8 mouse cellular contexts compared by ENCODE assay signal in genomic region chr10:110455838-110456493, GRCm38 (mm10). TPM values are rescaled to one million over a fixed set of nuclear protein-coding genes. Genes with fewer than 3 reads are reported as not detected.
A peak's percentile ranks its signal among the peaks of the same experiment; 100 is the strongest.
DNase-seq lines count a peak whose midpoint lies in the region; ATAC-seq and TF ChIP-seq lines count a peak whose summit lies in the region.

Gene Nav3 (minus strand): TSS chr10:110456204.

- peaks cover 16% of the 10 kb centered on the region for H3K27me3 ChIP-seq in embryonic facial prominence, embryonic 15.5 days
- peaks cover 10% of the 10 kb centered on the region; the same call in 1 of the 2 replicates for H3K27me3 ChIP-seq in heart, embryonic 11.5 days (ENCODE audit: control insufficient read depth, insufficient read depth, low read length)
- peaks cover 22% of the 10 kb centered on the region for H3K27me3 ChIP-seq in kidney, embryonic 15.5 days
- peaks cover 27% of the 10 kb centered on the region for H3K27me3 ChIP-seq in limb, embryonic 15.5 days
- H3K27me3 ChIP-seq in midbrain, postnatal 0 days (ENCODE audit: insufficient read depth, low read length): no peaks in the 10 kb centered on the region; the same call in 1 of the 2 replicates
- no peaks in the 10 kb centered on the region for H3K27me3 ChIP-seq in testis, adult 2 months (ENCODE audit: control insufficient read depth, insufficient read depth, low read length)

- peak; percentile 22 to 54 for DNase-seq in urinary bladder, adult 18-20 months (ENCODE audit: low spot score in 2 of 2)
- no peak for DNase-seq in urinary bladder, postnatal 10 days (ENCODE audit: low spot score)
- peak; percentile 87 for DNase-seq in midbrain, postnatal 0 days (ENCODE audit: low spot score)

- H3K27ac ChIP-seq in embryonic facial prominence, embryonic 15.5 days (replicated peaks): no peak within 1 kb of the TSS
- no peak within 1 kb of the TSS for H3K27ac ChIP-seq in heart, embryonic 11.5 days (ENCODE audit: low read depth, low read length)
- 0 out of 2 replicates have a peak within 1 kb of the TSS, but pooled peaks have one; percentile 58 for H3K27ac ChIP-seq in kidney, embryonic 15.5 days
- H3K27ac ChIP-seq in limb, embryonic 15.5 days: no peak within 1 kb of the TSS
- H3K27ac ChIP-seq in midbrain, postnatal 0 days (ENCODE audit: low read depth, low read length): peak within 1 kb of the TSS; percentile 89
- no peak within 1 kb of the TSS for H3K27ac ChIP-seq in testis, adult 2 months (ENCODE audit: control insufficient read depth, insufficient read depth, low read depth, low read length)

- H3K4me1 ChIP-seq in embryonic facial prominence, embryonic 15.5 days: peaks cover 8% of the 10 kb centered on the region; the same call in 1 of the 2 replicates
- peaks cover 3% of the 10 kb centered on the region; the same call in 1 of the 2 replicates for H3K4me1 ChIP-seq in heart, embryonic 11.5 days (ENCODE audit: control insufficient read depth, insufficient read depth, low read length)
- H3K4me1 ChIP-seq in kidney, embryonic 15.5 days: peaks cover 10% of the 10 kb centered on the region
- H3K4me1 ChIP-seq in limb, embryonic 15.5 days: peaks cover 9% of the 10 kb centered on the region
- peaks cover 3% of the 10 kb centered on the region for H3K4me1 ChIP-seq in midbrain, postnatal 0 days (ENCODE audit: insufficient read depth, low read length)
- peaks cover 6% of the 10 kb centered on the region for H3K4me1 ChIP-seq in testis, adult 2 months (ENCODE audit: control insufficient read depth, insufficient read depth, low read length)

- TF ChIP-seq CTCF in midbrain, postnatal 0 days (IDR thresholded peaks at IDR 0.05): peak; percentile 70
- TF ChIP-seq CTCF in testis, adult 2 months (IDR thresholded peaks at IDR 0.05; ENCODE audit: control insufficient read depth, insufficient read depth, insufficient replicate concordance, low read depth, low read length): peak; percentile 17; the same call in 1 of the 2 replicates

- H3K9ac ChIP-seq in embryonic facial prominence, embryonic 15.5 days: peak within 1 kb of the TSS; percentile 57
- peak within 1 kb of the TSS; percentile 73 for H3K9ac ChIP-seq in heart, embryonic 11.5 days (ENCODE audit: low read depth, low read length)
- peak within 1 kb of the TSS; percentile 58 for H3K9ac ChIP-seq in kidney, embryonic 15.5 days
- peak within 1 kb of the TSS; percentile 55 for H3K9ac ChIP-seq in limb, embryonic 15.5 days
- H3K9ac ChIP-seq in midbrain, postnatal 0 days (replicated peaks; ENCODE audit: low read length, poor library complexity, severe bottlenecking): peak within 1 kb of the TSS; percentile 68

- peak within 1 kb of the TSS; percentile 97 for H3K4me2 ChIP-seq in embryonic facial prominence, embryonic 15.5 days (replicated peaks)
- peak within 1 kb of the TSS; percentile 93 for H3K4me2 ChIP-seq in heart, embryonic 11.5 days
- peak within 1 kb of the TSS; percentile 97 for H3K4me2 ChIP-seq in kidney, embryonic 15.5 days
- H3K4me2 ChIP-seq in limb, embryonic 15.5 days: peak within 1 kb of the TSS; percentile 92
- peak within 1 kb of the TSS; percentile 69 for H3K4me2 ChIP-seq in midbrain, postnatal 0 days (ENCODE audit: low read depth, low read length, poor library complexity, severe bottlenecking)

- H3K4me3 ChIP-seq in embryonic facial prominence, embryonic 15.5 days (replicated peaks): peak within 1 kb of the TSS; percentile 60
- peak within 1 kb of the TSS; percentile 68 for H3K4me3 ChIP-seq in heart, embryonic 11.5 days (ENCODE audit: low read depth, low read length)
- H3K4me3 ChIP-seq in kidney, embryonic 15.5 days (replicated peaks): peak within 1 kb of the TSS; percentile 70
- H3K4me3 ChIP-seq in limb, embryonic 15.5 days: peak within 1 kb of the TSS; percentile 61
- H3K4me3 ChIP-seq in midbrain, postnatal 0 days (ENCODE audit: low read depth, low read length): peak within 1 kb of the TSS; percentile 80
- H3K4me3 ChIP-seq in testis, adult 2 months (ENCODE audit: control insufficient read depth, low read depth, low read length): peak within 1 kb of the TSS; percentile 78

- ATAC-seq in embryonic facial prominence, embryonic 15.5 days (ENCODE audit: insufficient number of reproducible peaks, low FRiP score, low TSS enrichment, low read depth): peak; percentile 81
- ATAC-seq in heart, embryonic 11.5 days (replicated peaks; ENCODE audit: insufficient number of reproducible peaks, low FRiP score, low TSS enrichment): peak; percentile 78
- peak; percentile 96 for ATAC-seq in kidney, embryonic 15.5 days (replicated peaks; ENCODE audit: low FRiP score)
- ATAC-seq in limb, embryonic 15.5 days (ENCODE audit: insufficient number of reproducible peaks, low FRiP score, low TSS enrichment, low read depth): peak; percentile 83
- ATAC-seq in midbrain, postnatal 0 days (ENCODE audit: low FRiP score): peak; percentile 89

- no peak for TF ChIP-seq POLR2A in testis, adult 2 months (IDR thresholded peaks at IDR 0.05; ENCODE audit: control insufficient read depth, low read depth, low read length)

- H3K36me3 ChIP-seq in embryonic facial prominence, embryonic 15.5 days: no peaks in the 10 kb centered on the region
- H3K36me3 ChIP-seq in heart, embryonic 11.5 days (ENCODE audit: control insufficient read depth, insufficient read depth, low read length): no peaks in the 10 kb centered on the region
- no peaks in the 10 kb centered on the region for H3K36me3 ChIP-seq in kidney, embryonic 15.5 days
- H3K36me3 ChIP-seq in limb, embryonic 15.5 days: no peaks in the 10 kb centered on the region
- H3K36me3 ChIP-seq in midbrain, postnatal 0 days (ENCODE audit: insufficient read depth, low read length): no peaks in the 10 kb centered on the region
- H3K36me3 ChIP-seq in testis, adult 2 months (ENCODE audit: control insufficient read depth, insufficient read depth, low read length): no peaks in the 10 kb centered on the region

- no peaks in the 10 kb centered on the region for H3K9me3 ChIP-seq in embryonic facial prominence, embryonic 15.5 days (replicated peaks)
- H3K9me3 ChIP-seq in heart, embryonic 11.5 days (replicated peaks; ENCODE audit: control insufficient read depth, low read length): no peaks in the 10 kb centered on the region
- H3K9me3 ChIP-seq in kidney, embryonic 15.5 days (replicated peaks): no peaks in the 10 kb centered on the region
- no peaks in the 10 kb centered on the region for H3K9me3 ChIP-seq in limb, embryonic 15.5 days
- no peaks in the 10 kb centered on the region for H3K9me3 ChIP-seq in midbrain, postnatal 0 days (ENCODE audit: low read length)

- under 1% methylated on average over 41 of the region's 50 CpGs for WGBS in embryonic facial prominence, embryonic 15.5 days
- 1% methylated on average over 15 of the region's 50 CpGs for WGBS in heart, embryonic 11.5 days (ENCODE audit: insufficient replicate concordance)
- WGBS in kidney, embryonic 15.5 days: under 1% methylated on average over 40 of the region's 50 CpGs
- under 1% methylated on average over 35 of the region's 50 CpGs for WGBS in limb, embryonic 15.5 days
- under 1% methylated on average over 20 of the region's 50 CpGs for WGBS in midbrain, postnatal 0 days

RNA-seq across cellular contexts. Expression of gene Nav3, which starts in this region (rescaled TPM):
- polyA plus RNA-seq in embryonic facial prominence, embryonic 15.5 days (2015; fragmentation: Nextera tagmentation; extraction: Ambion mirVana): 5.6 and 8.1 TPM in 2 replicates
- polyA plus RNA-seq in heart, embryonic 11.5 days (2014; fragmentation: Nextera tagmentation; extraction: Ambion mirVana): 1.4 and 1.9 TPM in 2 replicates
- 4.6 and 4.8 TPM in 2 replicates for polyA plus RNA-seq in kidney, embryonic 15.5 days (2015; fragmentation: Nextera tagmentation; extraction: Ambion mirVana)
- polyA plus RNA-seq in limb, embryonic 15.5 days (2015; fragmentation: Nextera tagmentation; extraction: Ambion mirVana): 7.8 and 8.8 TPM in 2 replicates
- 102 and 121 TPM in 2 replicates for total RNA-seq in midbrain, postnatal 0 days (2014; rRNA removed)
- polyA plus RNA-seq in midbrain, postnatal 0 days (2015; fragmentation: Nextera tagmentation; extraction: Ambion mirVana): 17.4 and 18.9 TPM in 2 replicates
- polyA plus RNA-seq in testis, adult 2 months (2012; rRNA removed): 0.11 and 0.32 TPM in 2 replicates

Comparison
In these comparisons a context has a peak if more than half of its experiments do, and no peak if none do; other contexts are left out.
1. H3K27ac ChIP-seq: peak in kidney, embryonic 15.5 days (single experiment) and midbrain, postnatal 0 days (single experiment); none in embryonic facial prominence, embryonic 15.5 days (single experiment), heart, embryonic 11.5 days (single experiment), limb, embryonic 15.5 days (single experiment) and testis, adult 2 months (single experiment).
2. Peak in every context shown above with its lines, with median percentiles within 50 percentile points of each other: ATAC-seq, H3K4me2 ChIP-seq, H3K4me3 ChIP-seq and H3K9ac ChIP-seq.